Mouse (Mus musculus) lung, adult 10 weeks (tissue): Measurements from ENCODE around the gene Timeless. TPM values are rescaled to one million over a fixed set of nuclear protein-coding genes. Genes with fewer than 3 reads are reported as not detected.

Experiments
- polyA plus RNA-seq: library from polyadenylated mRNA; stranded (reverse); fragments of 350-450 nt; fragmentation: Illumina TruSeq; extraction: RNeasy Lipid Tissue Mini Kit (QIAGEN cat#74804); gene quantifications from one replicate; pipeline ENCODE4 v1.2.3, GENCODE M21; 2014; ENCODE audit warnings: low read depth, low replicate concordance; ENCODE audit not compliant: insufficient read depth

Timeless gene
- polyA plus RNA-seq, result 10.7 TPM

DNA sequence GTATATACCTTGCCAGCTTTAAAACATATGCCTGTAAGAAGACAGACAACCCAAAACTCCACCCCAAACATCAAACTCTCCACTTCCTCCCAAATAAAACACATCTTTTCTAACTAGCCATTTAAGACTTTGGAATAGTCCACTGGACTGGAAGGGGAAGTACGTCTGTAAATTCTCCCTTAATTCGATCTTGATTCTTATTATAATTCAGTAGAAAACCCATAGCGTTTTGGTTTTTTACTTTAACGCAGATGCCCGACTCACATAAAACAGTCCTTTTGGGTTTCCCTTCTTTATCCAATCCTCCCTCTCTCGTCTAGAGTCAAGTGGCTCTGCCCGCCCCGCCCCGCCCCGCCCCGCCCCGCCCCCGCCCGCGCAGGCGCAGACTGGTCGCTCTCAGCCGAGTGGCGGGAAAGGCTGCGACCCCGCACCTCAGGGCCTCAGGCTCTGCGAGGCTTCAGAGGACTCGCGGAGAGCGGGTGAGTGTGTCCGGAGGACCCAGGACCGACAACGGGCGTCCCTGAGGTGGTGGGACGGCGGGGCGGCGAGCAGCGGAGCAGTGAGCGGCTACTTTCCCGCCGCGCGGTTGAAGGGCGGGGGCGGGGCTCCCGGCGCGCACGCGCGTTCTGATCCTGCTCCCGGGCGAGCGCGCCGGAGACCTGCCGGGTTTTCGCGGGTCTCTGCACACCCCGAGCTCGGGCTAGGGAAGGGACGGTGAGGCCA lies at the start of gene Timeless:
Gene Timeless, plus strand, starts transcription at position 369 of the 723 bp plus-strand sequence.

DNA sequence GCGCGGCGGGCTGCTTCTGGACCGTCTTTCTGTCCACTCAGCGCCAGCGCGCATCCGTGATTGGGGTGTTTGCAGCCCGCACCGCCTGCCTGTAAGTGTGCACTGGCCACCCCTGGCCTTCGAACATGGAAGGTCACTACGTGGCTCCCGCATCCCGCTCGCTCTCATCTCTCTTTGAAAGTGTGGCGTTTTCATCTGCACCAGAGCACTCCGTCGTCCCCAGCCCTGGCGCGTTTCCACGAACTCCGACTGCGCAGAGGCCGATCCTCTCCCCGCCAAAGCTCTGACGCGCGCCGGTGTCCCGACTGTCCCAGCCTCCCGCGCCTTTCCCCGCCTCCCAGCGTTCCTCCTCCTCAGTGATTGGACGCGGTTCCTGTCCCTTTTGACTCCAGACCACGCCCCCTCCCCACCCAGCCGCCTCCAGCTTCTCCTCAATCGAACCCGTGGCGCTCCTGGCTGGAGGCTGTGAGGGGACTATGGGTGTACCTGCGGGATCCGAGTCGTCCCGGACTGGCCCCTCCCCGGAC lies 37.8 kb upstream of the Timeless start, which contains the start of gene Gls2:
Gene Gls2, plus strand, starts transcription at position 434 of the 527 bp plus-strand sequence.

DNA sequence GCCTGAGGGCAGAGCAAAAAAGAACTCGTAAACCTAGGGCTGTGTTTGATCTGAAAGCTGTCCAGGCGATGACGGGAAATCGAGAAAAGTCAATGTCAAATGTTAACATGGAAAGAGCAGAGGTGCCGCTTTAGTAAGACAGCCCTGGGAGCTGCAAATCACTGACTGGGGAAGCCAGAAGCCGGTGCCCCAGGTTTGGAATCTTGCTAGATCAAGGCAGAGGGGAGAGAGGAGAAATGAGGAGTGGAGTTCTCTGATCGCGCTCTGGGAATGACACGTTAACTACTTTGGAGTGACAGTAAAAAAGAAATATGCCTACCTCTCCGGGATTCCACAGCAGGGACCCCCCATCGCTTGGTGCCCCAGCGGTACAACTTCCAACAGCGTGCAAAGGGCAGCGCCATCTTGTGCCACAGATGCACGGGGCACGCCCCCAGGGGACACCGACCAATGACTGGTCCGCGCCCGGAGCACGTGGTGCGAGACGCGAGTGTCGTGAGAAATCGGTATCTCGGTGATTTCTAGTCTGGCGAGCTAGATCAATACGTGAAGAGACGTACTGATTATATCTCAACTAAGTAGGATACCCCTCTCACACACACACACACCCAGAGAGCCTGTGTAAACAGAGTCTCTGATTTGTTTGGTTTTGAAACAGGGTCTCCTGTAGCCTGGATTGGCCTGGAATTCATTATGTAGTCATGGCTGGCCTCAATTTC lies 20.3 kb upstream of the Timeless start, which contains the start of gene Spryd4:
Gene Spryd4, minus strand, starts transcription at position 418 of the 719 bp plus-strand sequence.

DNA sequence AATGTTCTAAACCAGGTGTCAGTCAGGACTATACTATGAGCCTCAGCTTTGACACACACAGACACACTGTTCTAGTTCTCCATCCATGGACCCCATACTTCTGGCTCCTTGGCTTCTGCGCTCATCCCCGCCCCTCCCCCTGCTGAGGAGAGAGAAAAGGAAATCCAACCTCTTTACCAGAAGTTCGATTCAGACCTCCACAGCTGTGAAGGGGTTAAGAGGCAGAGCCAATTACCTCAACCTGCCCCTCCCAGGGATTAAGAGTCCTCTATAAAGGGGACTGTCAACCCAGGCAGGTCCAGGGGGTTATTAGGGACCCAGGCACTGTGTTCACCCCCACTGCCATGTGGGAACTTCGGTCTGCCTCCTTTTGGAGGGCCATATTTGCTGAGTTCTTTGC lies 6.3 kb upstream of the Timeless start, which contains the start of gene Mip:
Gene Mip, plus strand, starts transcription at position 301 of the 400 bp plus-strand sequence.

DNA sequence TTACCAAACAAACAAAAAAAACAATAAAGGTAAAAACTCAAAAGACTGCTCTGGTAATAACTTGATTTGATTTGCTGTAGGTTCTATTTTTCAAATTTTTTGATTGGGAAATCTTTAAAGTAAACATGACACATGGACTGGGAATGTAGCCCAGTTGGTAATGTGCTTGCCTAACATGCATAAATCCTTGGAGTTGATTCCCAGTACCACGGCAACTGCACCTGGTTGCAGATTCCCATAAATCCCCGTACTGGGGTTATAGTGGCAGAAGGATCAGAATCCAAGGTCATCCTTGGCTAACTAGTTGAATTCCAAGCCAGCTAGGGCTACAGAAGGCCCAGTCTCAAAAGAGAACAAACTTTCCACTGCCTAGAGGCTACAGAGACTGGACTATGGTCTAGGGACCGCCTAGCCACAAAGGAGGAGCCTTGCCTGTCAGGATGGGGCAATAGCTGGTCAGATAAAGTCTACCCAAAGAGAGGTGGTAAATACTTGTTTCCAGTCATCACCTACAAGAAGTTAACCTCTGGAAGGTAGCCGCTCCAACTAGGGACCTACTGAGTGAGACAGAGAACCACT lies 21.9 kb downstream of the Timeless start, which contains the start of gene Apon:
Gene Apon, plus strand, starts transcription at position 420 of the 579 bp plus-strand sequence.

DNA sequence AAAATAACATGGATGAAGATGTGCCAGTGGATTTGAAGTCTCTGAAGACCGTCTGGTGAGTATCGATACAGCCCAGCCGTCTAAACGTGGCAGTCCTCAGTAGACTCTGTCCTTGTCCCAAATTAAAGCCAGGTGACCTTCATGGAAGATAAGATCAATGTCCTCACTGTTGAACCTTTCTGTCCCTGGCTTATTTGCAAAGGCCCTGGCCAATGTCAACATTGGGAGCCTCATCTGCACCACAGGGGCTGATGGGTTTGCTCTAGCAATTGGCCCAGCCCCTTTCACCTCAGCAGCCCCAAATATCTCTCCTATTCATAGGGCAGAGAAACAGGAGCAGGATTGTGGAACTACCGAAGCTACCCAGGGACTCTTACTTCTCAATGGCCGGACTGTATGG lies 36.5 kb downstream of the Timeless start, which contains the start of gene Apof:
Gene Apof, plus strand, starts transcription at position 301 of the 400 bp plus-strand sequence.

DNA sequence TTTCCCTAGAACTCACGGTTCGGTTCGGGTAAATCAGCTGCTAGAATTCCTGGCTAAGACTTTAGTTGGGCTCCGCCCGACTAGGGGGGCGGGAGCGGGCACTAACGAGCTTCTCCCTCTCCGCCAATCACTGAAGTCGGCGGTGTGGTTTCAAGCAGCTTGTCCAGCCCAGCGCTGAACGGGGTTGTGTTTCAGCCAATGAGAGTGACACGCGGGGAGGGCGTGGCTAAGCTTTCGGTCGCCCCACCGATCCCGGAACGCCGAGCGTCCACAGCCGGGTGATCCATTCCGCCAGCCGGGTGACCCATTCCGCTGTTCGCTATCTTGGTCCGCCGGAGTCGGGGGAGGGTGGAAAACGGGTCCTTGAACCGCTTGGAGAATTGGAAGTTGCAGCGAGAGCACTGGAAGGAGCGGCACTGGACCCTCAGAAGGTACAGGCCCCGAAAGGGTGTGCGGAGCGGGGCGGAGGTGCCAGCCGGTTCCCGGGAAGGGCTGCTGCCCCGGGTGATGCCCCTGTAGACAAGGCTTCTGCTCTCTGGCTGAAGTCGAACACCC lies 38.5 kb downstream of the Timeless start, which contains the start of gene Stat2:
Gene Stat2, plus strand, starts transcription at position 273 of the 555 bp plus-strand sequence.

DNA sequence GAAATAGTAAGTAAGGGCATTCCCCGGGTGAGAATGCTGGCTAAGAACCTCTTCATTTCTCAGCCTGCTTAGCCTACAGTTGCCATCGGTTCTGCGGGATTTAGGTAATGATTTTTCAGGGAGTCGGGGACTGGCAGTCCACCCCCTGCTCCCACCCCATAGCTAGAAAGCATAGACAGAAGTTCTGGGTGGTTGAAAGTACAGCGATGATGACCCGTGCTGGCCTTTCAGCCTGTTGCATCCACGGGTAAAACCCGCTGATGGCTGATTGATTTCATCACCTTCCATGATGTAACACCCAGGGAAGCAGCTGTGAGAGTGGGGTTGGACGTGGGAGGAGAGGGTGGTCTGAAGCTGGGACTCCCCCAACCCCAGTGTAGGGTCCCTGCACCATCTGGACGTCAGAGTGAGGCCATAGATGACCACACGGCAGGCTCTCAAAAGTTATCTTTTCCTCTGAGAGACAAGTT lies 66.9 kb downstream of the Timeless start, which contains the start of gene Il23a:
Gene Il23a, minus strand, starts transcription at position 51 of the 470 bp plus-strand sequence.

Other genes with a start within 250 kb of the Timeless start
- not detected for gene Hsd17b6, start 224.5 kb upstream of the Timeless start, polyA plus RNA-seq
- 6.5 TPM for gene Prim1, start 216.9 kb upstream of the Timeless start, polyA plus RNA-seq
- gene Naca, start 196.5 kb upstream of the Timeless start, polyA plus RNA-seq, result 825 TPM
- 115 TPM for gene Ptges3, start 173.1 kb upstream of the Timeless start, polyA plus RNA-seq
- 646 TPM for gene Atp5b, start 148.8 kb upstream of the Timeless start, polyA plus RNA-seq
- 8.5 TPM for gene Baz2a, start 140.5 kb upstream of the Timeless start, polyA plus RNA-seq
- gene Rbms2, start 51.8 kb upstream of the Timeless start, polyA plus RNA-seq, result 47.3 TPM
- gene Gls2, start 37.6 kb upstream of the Timeless start, polyA plus RNA-seq, result 0.59 TPM
- 8.9 TPM for gene Spryd4, start 20.3 kb upstream of the Timeless start, polyA plus RNA-seq
- not detected for gene Mip, start 6.2 kb upstream of the Timeless start, polyA plus RNA-seq
- not detected for gene Apon, start 22.0 kb downstream of the Timeless start, polyA plus RNA-seq
- 0.19 TPM for gene Apof, start 36.6 kb downstream of the Timeless start, polyA plus RNA-seq
- gene Stat2, start 38.5 kb downstream of the Timeless start, polyA plus RNA-seq, result 11.8 TPM
- not detected for gene Il23a, start 66.7 kb downstream of the Timeless start, polyA plus RNA-seq
- gene Pan2, start 71.3 kb downstream of the Timeless start, polyA plus RNA-seq, result 7.8 TPM
- 144 TPM for gene Cnpy2, start 90.4 kb downstream of the Timeless start, polyA plus RNA-seq
- gene Cs, start 105.7 kb downstream of the Timeless start, polyA plus RNA-seq, result 59.3 TPM
- gene Coq10a, start 136.9 kb downstream of the Timeless start, polyA plus RNA-seq, result 24.4 TPM
- 3.1 TPM for gene Ankrd52, start 145.1 kb downstream of the Timeless start, polyA plus RNA-seq
- not detected for gene Slc39a5, start 169.2 kb downstream of the Timeless start, polyA plus RNA-seq
- 47.4 TPM for gene Nabp2, start 179.4 kb downstream of the Timeless start, polyA plus RNA-seq
- gene Rnf41, start 179.6 kb downstream of the Timeless start, polyA plus RNA-seq, result 22.4 TPM
- 27.3 TPM for gene Smarcc2, start 227.2 kb downstream of the Timeless start, polyA plus RNA-seq